Mouse (Mus musculus): ENCODE data around the gene 9230112D13Rik. TPM values are rescaled to one million over a fixed set of nuclear protein-coding genes. Genes with fewer than 3 reads are reported as not detected.

The 9230112D13Rik gene
- polyA plus RNA-seq (2012; rRNA removed), result not detected in 2 replicates

- H3K27ac ChIP-seq (ENCODE audit: insufficient read depth, low read length), result no peak within 1 kb of the TSS
- no peak within 1 kb of the TSS for H3K4me3 ChIP-seq (replicated peaks; ENCODE audit: insufficient read depth, low read depth, low read length)
- H3K27me3 ChIP-seq (ENCODE audit: control insufficient read depth, insufficient read depth, low read length), result no peaks in the 10 kb centered on the region
- no peak for DNase-seq
- no peak for TF ChIP-seq POLR2A (IDR thresholded peaks at IDR 0.05; ENCODE audit: borderline replicate concordance, insufficient read depth, low read length)
- TF ChIP-seq CTCF (IDR thresholded peaks at IDR 0.05; ENCODE audit: borderline replicate concordance, insufficient read depth, low read depth, low read length), result no peak
- 90% methylated on average over 8 of the region's 8 CpGs for WGBS
- no peaks in the 10 kb centered on the region for H3K4me1 ChIP-seq (ENCODE audit: control insufficient read depth, insufficient read depth, low read length)
Measured at GRCm38 (mm10) chr14:34522701-34523100, at the start of gene 9230112D13Rik. Gene 9230112D13Rik (minus strand): TSS chr14:34522801.

- TF ChIP-seq CTCF (IDR thresholded peaks at IDR 0.05; ENCODE audit: borderline replicate concordance, insufficient read depth, low read depth, low read length) (no peak), POLR2A (IDR thresholded peaks at IDR 0.05; ENCODE audit: borderline replicate concordance, insufficient read depth, low read length) (no peak)
- DNase-seq, result no peak
- 91% methylated on average over 17 of the region's 17 CpGs for WGBS
Measured at GRCm38 (mm10) chr14:34571610-34572387, 49.2 kb upstream of the 9230112D13Rik start.

GRCm38 (mm10) chr14:34570903-34571302 is 48.3 kb upstream of the 9230112D13Rik start:
- WGBS, result 85% methylated on average over 4 of the region's 4 CpGs
- Histone ChIP-seq H3K27me3 (ENCODE audit: control insufficient read depth, insufficient read depth, low read length) (no peaks in the 10 kb centered on the region), H3K4me1 (ENCODE audit: control insufficient read depth, insufficient read depth, low read length) (peaks cover 15% of the 10 kb centered on the region), H3K27ac (ENCODE audit: insufficient read depth, low read length) (no peak overlapping the region), H3K4me3 (replicated peaks; ENCODE audit: insufficient read depth, low read depth, low read length) (no peak overlapping the region)
- TF ChIP-seq CTCF (IDR thresholded peaks at IDR 0.05; ENCODE audit: borderline replicate concordance, insufficient read depth, low read depth, low read length) (no peak), POLR2A (IDR thresholded peaks at IDR 0.05; ENCODE audit: borderline replicate concordance, insufficient read depth, low read length) (no peak)
- DNase-seq, result no peak

More at GRCm38 (mm10) chr14:34571610-34572387, 49.2 kb upstream of the 9230112D13Rik start:
- H3K4me1 ChIP-seq (ENCODE audit: control insufficient read depth, insufficient read depth, low read length), result peaks cover 15% of the 10 kb centered on the region
- no peaks in the 10 kb centered on the region for H3K27me3 ChIP-seq (ENCODE audit: control insufficient read depth, insufficient read depth, low read length)
- H3K27ac ChIP-seq (ENCODE audit: insufficient read depth, low read length), result no peak overlapping the region
- no peak overlapping the region for H3K4me3 ChIP-seq (replicated peaks; ENCODE audit: insufficient read depth, low read depth, low read length)

GRCm38 (mm10) chr14:34570294-34570693 is 47.7 kb upstream of the 9230112D13Rik start:
- TF ChIP-seq CTCF (IDR thresholded peaks at IDR 0.05; ENCODE audit: borderline replicate concordance, insufficient read depth, low read depth, low read length) (peak; percentile 85), POLR2A (IDR thresholded peaks at IDR 0.05; ENCODE audit: borderline replicate concordance, insufficient read depth, low read length) (no peak)
- Histone ChIP-seq H3K27me3 (ENCODE audit: control insufficient read depth, insufficient read depth, low read length) (no peaks in the 10 kb centered on the region), H3K4me1 (ENCODE audit: control insufficient read depth, insufficient read depth, low read length) (peaks cover 15% of the 10 kb centered on the region), H3K27ac (ENCODE audit: insufficient read depth, low read length) (no peak overlapping the region), H3K4me3 (replicated peaks; ENCODE audit: insufficient read depth, low read depth, low read length) (peak overlapping the region; percentile 86)
- DNase-seq, result peak; percentile 82 to 86
- 2% methylated on average over 6 of the region's 6 CpGs for WGBS

- H3K27ac ChIP-seq (ENCODE audit: insufficient read depth, low read length), result no peak overlapping the region
- peak in 1 of 2 experiments; percentile 36 for DNase-seq
- peaks cover 15% of the 10 kb centered on the region for H3K4me1 ChIP-seq (ENCODE audit: control insufficient read depth, insufficient read depth, low read length)
- TF ChIP-seq CTCF (IDR thresholded peaks at IDR 0.05; ENCODE audit: borderline replicate concordance, insufficient read depth, low read depth, low read length), result no peak
- TF ChIP-seq POLR2A (IDR thresholded peaks at IDR 0.05; ENCODE audit: borderline replicate concordance, insufficient read depth, low read length), result no peak
- WGBS, result 31% methylated on average over 27 of the region's 27 CpGs
- H3K27me3 ChIP-seq (ENCODE audit: control insufficient read depth, insufficient read depth, low read length), result no peaks in the 10 kb centered on the region
- peak overlapping the region; percentile 86 for H3K4me3 ChIP-seq (replicated peaks; ENCODE audit: insufficient read depth, low read depth, low read length)
Measured at GRCm38 (mm10) chr14:34569534-34570194, 47.1 kb upstream of the 9230112D13Rik start.

- Histone ChIP-seq H3K27ac (ENCODE audit: insufficient read depth, low read length) (no peak overlapping the region), H3K27me3 (ENCODE audit: control insufficient read depth, insufficient read depth, low read length) (no peaks in the 10 kb centered on the region), H3K4me3 (replicated peaks; ENCODE audit: insufficient read depth, low read depth, low read length) (no peak overlapping the region), H3K4me1 (ENCODE audit: control insufficient read depth, insufficient read depth, low read length) (peaks cover 11% of the 10 kb centered on the region)
- WGBS, result 94% methylated on average over 4 of the region's 4 CpGs
- DNase-seq, result no peak
- no peak for TF ChIP-seq CTCF (IDR thresholded peaks at IDR 0.05; ENCODE audit: borderline replicate concordance, insufficient read depth, low read depth, low read length)
- TF ChIP-seq POLR2A (IDR thresholded peaks at IDR 0.05; ENCODE audit: borderline replicate concordance, insufficient read depth, low read length), result no peak
Measured at GRCm38 (mm10) chr14:34568626-34569025, 46.0 kb upstream of the 9230112D13Rik start.

GRCm38 (mm10) chr14:34567697-34568096 is 45.1 kb upstream of the 9230112D13Rik start:
- no peak overlapping the region for H3K4me3 ChIP-seq (replicated peaks; ENCODE audit: insufficient read depth, low read depth, low read length)
- DNase-seq, result no peak
- H3K4me1 ChIP-seq (ENCODE audit: control insufficient read depth, insufficient read depth, low read length), result peaks cover 7% of the 10 kb centered on the region
- no peak overlapping the region for H3K27ac ChIP-seq (ENCODE audit: insufficient read depth, low read length)
- H3K27me3 ChIP-seq (ENCODE audit: control insufficient read depth, insufficient read depth, low read length), result no peaks in the 10 kb centered on the region
- TF ChIP-seq POLR2A (IDR thresholded peaks at IDR 0.05; ENCODE audit: borderline replicate concordance, insufficient read depth, low read length) (no peak), CTCF (IDR thresholded peaks at IDR 0.05; ENCODE audit: borderline replicate concordance, insufficient read depth, low read depth, low read length) (no peak)
- 52% methylated on average over 5 of the region's 5 CpGs for WGBS

Data from cerebellum, adult 2 months (tissue).